Mouse (Mus musculus) CH12.LX (cell line): Measurements from ENCODE around the gene Pex13. TPM values are rescaled to one million over a fixed set of nuclear protein-coding genes. Genes with fewer than 3 reads are reported as not detected.
A peak's percentile ranks its signal among the peaks of the same experiment; 100 is the strongest.

Experiments
- DNase-seq: peaks from one replicate; pipeline ENCODE4 v3.0.0-alpha.2; 2013; ENCODE audit errors: extremely low read depth
- H3K27ac ChIP-seq: 2 replicates; pipeline ENCODE4 v1.5.1; 2012; ENCODE audit warnings: low read depth, mild to moderate bottlenecking, control low read depth, moderate library complexity; ENCODE audit not compliant: insufficient read depth
- H3K27me3 ChIP-seq: replicated peaks from 2 replicates; pipeline ENCODE3; 2012; ENCODE audit warnings: inconsistent platforms
- H3K36me3 ChIP-seq, 2 experiments: replicated peaks in 1 of 2; 2 replicates each; pipeline versions ENCODE3 to v1.6.1; 2012; ENCODE audit warnings: inconsistent platforms in 1 of 2, low read length in 1 of 2, mild to moderate bottlenecking in 1 of 2, mixed read lengths in 1 of 2, moderate library complexity in 1 of 2; ENCODE audit not compliant: control insufficient read depth in 1 of 2, insufficient read depth in 1 of 2
- H3K4me1 ChIP-seq, 2 experiments: 2 replicates each; pipeline ENCODE4 v1.6.1; 2012; ENCODE audit warnings: inconsistent platforms in 1 of 2, moderate library complexity in 1 of 2; ENCODE audit not compliant: insufficient read depth in 2 of 2, control insufficient read depth in 1 of 2
- H3K4me2 ChIP-seq: 2 replicates; pipeline ENCODE4 v1.6.1; 2012; ENCODE audit warnings: low read depth, mild to moderate bottlenecking, control low read depth; ENCODE audit not compliant: poor library complexity, insufficient read depth, severe bottlenecking
- H3K4me3 ChIP-seq, 3 experiments: fragments of 150-350 bp in 1 of 3; sonication (generic) in 1 of 3; replicated peaks in 1 of 3; 2 replicates each; pipeline versions ENCODE3 to v1.5.1; 2011 to 2012; ENCODE audit warnings: low read depth in 2 of 3, low read length in 2 of 3, mild to moderate bottlenecking in 2 of 3, moderate library complexity in 2 of 3, control low read depth in 1 of 3, improper control_type of control experiment in 1 of 3, inconsistent platforms in 1 of 3, mixed read lengths in 1 of 3; ENCODE audit not compliant: poor library complexity in 1 of 3
- H3K79me2 ChIP-seq: replicated peaks from 2 replicates; pipeline ENCODE4 v1.6.1; 2012; ENCODE audit warnings: mild to moderate bottlenecking, moderate library complexity; ENCODE audit not compliant: control insufficient read depth, poor library complexity, insufficient read depth, severe bottlenecking; ENCODE audit errors: extremely low read depth
- H3K9ac ChIP-seq: 2 replicates; pipeline ENCODE4 v1.6.1; 2012; ENCODE audit warnings: low read depth, mild to moderate bottlenecking, control low read depth, moderate library complexity; ENCODE audit not compliant: insufficient read depth
- H3K9me3 ChIP-seq: replicated peaks from 2 replicates; pipeline ENCODE3; 2012; ENCODE audit warnings: low read length, inconsistent platforms, mixed read lengths
- BHLHE40 ChIP-seq: IDR thresholded peaks from 2 replicates; pipeline ENCODE4 v1.6.1; 2011; ENCODE audit warnings: mild to moderate bottlenecking, low read depth, low read length, improper control_type of control experiment
- CHD1 ChIP-seq: IDR thresholded peaks from 2 replicates; pipeline ENCODE4 v1.6.1; 2012; ENCODE audit warnings: low read depth, low read length, improper control_type of control experiment, inconsistent platforms
- EP300 ChIP-seq: IDR thresholded peaks from 2 replicates; pipeline ENCODE4 v1.6.1; 2011; ENCODE audit warnings: low read length, improper control_type of control experiment
- ETS1 ChIP-seq: conservative IDR thresholded peaks from 2 replicates; pipeline ENCODE4 v1.6.1; 2012; ENCODE audit warnings: low read depth, mild to moderate bottlenecking, inconsistent platforms, low read length, improper control_type of control experiment, moderate library complexity
- HCFC1 ChIP-seq: IDR thresholded peaks from 2 replicates; pipeline ENCODE4 v1.6.1; 2012; ENCODE audit warnings: low read depth, mild to moderate bottlenecking, inconsistent platforms, low read length, improper control_type of control experiment
- IRF4 ChIP-seq: IDR thresholded peaks from 2 replicates; pipeline ENCODE4 v1.6.1; 2014; ENCODE audit warnings: low read depth, mild to moderate bottlenecking, inconsistent platforms, low read length, improper control_type of control experiment
- JUN ChIP-seq: IDR thresholded peaks from 2 replicates; pipeline ENCODE4 v1.6.1; 2011; ENCODE audit warnings: low read depth, mild to moderate bottlenecking, low read length, improper control_type of control experiment, moderate library complexity; ENCODE audit not compliant: insufficient read depth
- JUND ChIP-seq: conservative IDR thresholded peaks from 2 replicates; pipeline ENCODE4 v1.6.1; 2011; ENCODE audit warnings: low read depth, low read length, improper control_type of control experiment
- MEF2A ChIP-seq: IDR thresholded peaks from 2 replicates; pipeline ENCODE4 v1.6.1; 2014; ENCODE audit warnings: low read depth, mild to moderate bottlenecking, inconsistent platforms, low read length, improper control_type of control experiment, borderline replicate concordance
- MXI1 ChIP-seq: IDR thresholded peaks from 2 replicates; pipeline ENCODE4 v1.6.1; 2011; ENCODE audit warnings: mild to moderate bottlenecking, low read depth, low read length, improper control_type of control experiment
- MYC ChIP-seq: IDR thresholded peaks from 2 replicates; pipeline ENCODE4 v1.6.1; 2011; ENCODE audit warnings: low read depth, mild to moderate bottlenecking, improper control_type of control experiment, low read length
- NELFE ChIP-seq: IDR thresholded peaks from 2 replicates; pipeline ENCODE4 v1.6.1; 2011; ENCODE audit warnings: low read depth, low read length, improper control_type of control experiment
- RAD21 ChIP-seq: IDR thresholded peaks from 2 replicates; pipeline ENCODE4 v1.6.1; 2011; ENCODE audit warnings: low read depth, mild to moderate bottlenecking, low read length, improper control_type of control experiment, moderate library complexity
- RCOR1 ChIP-seq: conservative IDR thresholded peaks from 2 replicates; pipeline ENCODE4 v1.6.1; 2012; ENCODE audit warnings: low read depth, mild to moderate bottlenecking, inconsistent platforms, low read length, improper control_type of control experiment
- UBTF ChIP-seq: IDR thresholded peaks from 2 replicates; pipeline ENCODE4 v1.6.1; 2012; ENCODE audit warnings: low read depth, mild to moderate bottlenecking, inconsistent platforms, low read length, improper control_type of control experiment, moderate library complexity
- USF1 ChIP-seq: IDR thresholded peaks from 2 replicates; pipeline ENCODE4 v1.6.1; 2014; ENCODE audit warnings: low read depth, mild to moderate bottlenecking, inconsistent platforms, low read length, improper control_type of control experiment
- USF2 ChIP-seq: conservative IDR thresholded peaks from 2 replicates; pipeline ENCODE4 v1.6.1; 2011; ENCODE audit warnings: low read depth, low read length, improper control_type of control experiment
- ZC3H11A ChIP-seq: IDR thresholded peaks from 2 replicates; pipeline ENCODE4 v1.6.1; 2012; ENCODE audit warnings: low read depth, mild to moderate bottlenecking, inconsistent platforms, low read length, improper control_type of control experiment
- ZKSCAN1 ChIP-seq: IDR thresholded peaks from 2 replicates; pipeline ENCODE4 v1.6.1; 2012; ENCODE audit warnings: low read depth, inconsistent platforms, low read length, improper control_type of control experiment, borderline replicate concordance
- ZMIZ1 ChIP-seq: IDR thresholded peaks from 2 replicates; pipeline ENCODE4 v1.6.1; 2012; ENCODE audit warnings: low read depth, mild to moderate bottlenecking, inconsistent platforms, low read length, improper control_type of control experiment
- ZNF384 ChIP-seq: IDR thresholded peaks from 2 replicates; pipeline ENCODE4 v1.6.1; 2012; ENCODE audit warnings: low read depth, low read length, improper control_type of control experiment, inconsistent platforms
- dilution Hi-C: fragments of 300-500 bp; cut with MboI; formaldehyde crosslinking; loops from 2 replicates; pipeline ENCODE4 v1.14.3; 2020; ENCODE audit warnings: low sequenced_read_pairs; ENCODE audit not compliant: extremely low pct_unique_long_range_greater_than_20kb, extremely low pct_ligation_motif_present
- in situ Hi-C: fragments of 300-500 bp; cut with MboI; formaldehyde crosslinking; loops from 3 replicates; pipeline ENCODE4 v1.14.3; 2019; ENCODE audit warnings: low sequenced_read_pairs, low pct_ligation_motif_present, low pct_unique_long_range_greater_than_20kb, mixed read lengths
- polyA plus RNA-seq: library from polyadenylated mRNA; unstranded; fragments of >175 nt; gene quantifications from 2 replicates; pipeline ENCODE4 v1.2.1, GENCODE M21; 2012; ENCODE audit warnings: low read depth; ENCODE audit not compliant: insufficient read length
- total RNA-seq, 2 experiments: library from RNA; depleted of rRNA; stranded (reverse); fragments of 300-350 nt in 1 of 2; fragments of >200 nt in 1 of 2; gene quantifications; 2 replicates each; pipeline ENCODE4 v1.2.3; 2012 to 2014

Gene Pex13
- total and polyA plus RNA-seq, 3 experiments = 20.4 to 42.7 (median 21.5) TPM

DNA sequence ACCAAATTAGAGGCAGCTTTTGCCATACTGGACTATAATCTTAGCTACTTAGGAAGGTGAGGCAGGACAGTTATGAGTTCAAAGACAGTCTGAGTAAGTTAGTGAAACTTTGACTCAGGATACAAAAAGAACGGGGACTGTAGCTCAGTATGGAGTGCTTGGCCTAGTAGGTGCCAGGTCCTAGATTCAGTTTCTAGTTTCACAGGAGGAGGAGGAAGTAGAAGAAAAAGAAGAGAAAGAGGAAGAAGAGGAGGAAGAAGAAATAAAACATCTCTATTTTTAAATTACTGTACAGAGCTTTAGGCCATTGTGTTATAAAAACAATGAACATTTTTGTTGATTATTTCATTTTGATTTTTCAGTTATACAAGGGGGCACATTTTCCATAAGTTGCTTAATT is 22.3 kb upstream of the Pex13 start:
- H3K27me3 ChIP-seq = no peaks in the 10 kb centered on the region
- TF ChIP-seq EP300 = peak; percentile 64; the same call in 1 of the 2 replicates
- TF ChIP-seq MXI1 = no peak
- TF ChIP-seq BHLHE40 = no peak
- TF ChIP-seq HCFC1 = no peak
- peak; percentile 30; the same call in 1 of the 2 replicates for TF ChIP-seq ZNF384
- TF ChIP-seq MEF2A = peak; percentile 17; the same call in 1 of the 2 replicates
- no peak for TF ChIP-seq ETS1
- peak; percentile 20; the same call in 1 of the 2 replicates for TF ChIP-seq IRF4
- no peak for TF ChIP-seq RCOR1
- no peak for TF ChIP-seq JUN
- TF ChIP-seq JUND = no peak
- no peak for TF ChIP-seq USF1
- no peak for TF ChIP-seq NELFE
- TF ChIP-seq ZC3H11A = no peak
- TF ChIP-seq MYC = no peak
- no peak for TF ChIP-seq USF2
- no peak for TF ChIP-seq UBTF
- no peak for TF ChIP-seq RAD21
- no peak for TF ChIP-seq ZMIZ1
- no peak for TF ChIP-seq ZKSCAN1
- no peak for TF ChIP-seq CHD1
- TF ChIP-seq, all 38 proteins: peak for 4
- peaks cover 14% of the 10 kb centered on the region for H3K79me2 ChIP-seq
- peaks cover 21 to 55% of the 10 kb centered on the region in 2 experiments for H3K36me3 ChIP-seq
- in situ Hi-C loops (loop anchor here (25.0 kb wide), 1 partner anchor 174 kb away; no protein-coding TSS in a partner anchor), dilution Hi-C loops (no loop called here)
- no peak overlapping the region for H3K4me3 ChIP-seq
- DNase-seq = peak; percentile 48
- peak overlapping the region; percentile 72 for H3K27ac ChIP-seq
- peak overlapping the region; percentile 39 for H3K4me2 ChIP-seq
- H3K9me3 ChIP-seq = no peaks in the 10 kb centered on the region
- H3K4me1 ChIP-seq = peaks cover 21 to 58% of the 10 kb centered on the region in 2 experiments
- H3K9ac ChIP-seq = peak overlapping the region; percentile 41

DNA sequence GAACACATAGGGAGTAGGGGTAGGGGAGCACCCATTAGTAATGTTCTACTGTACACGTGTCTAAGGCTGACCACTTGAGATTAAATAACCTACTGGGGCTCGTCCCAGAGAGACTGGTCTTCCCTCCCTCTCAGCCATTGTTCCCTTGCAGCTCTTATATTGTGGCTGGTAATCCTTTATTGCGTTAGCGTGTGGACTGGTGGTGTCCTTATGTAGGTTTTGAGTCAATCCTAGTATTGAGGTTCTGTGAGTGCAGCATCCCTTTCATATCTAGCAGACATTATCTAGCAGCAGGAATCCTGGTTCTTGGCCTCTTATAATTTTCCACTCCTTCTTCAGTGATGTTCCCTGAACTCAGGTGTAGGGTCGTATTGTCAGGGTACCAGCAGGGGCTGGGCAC is 20.9 kb upstream of the Pex13 start:
- Histone ChIP-seq H3K27ac (peak overlapping the region; percentile 72), H3K79me2 (peaks cover 14% of the 10 kb centered on the region), H3K4me3 (no peak overlapping the region), H3K9me3 (no peaks in the 10 kb centered on the region), H3K36me3 (peaks cover 24 to 66% of the 10 kb centered on the region in 2 experiments), H3K9ac (0 out of 2 replicates have a peak overlapping the region, but pooled peaks have one; percentile 0), H3K27me3 (no peaks in the 10 kb centered on the region), H3K4me2 (peak overlapping the region; percentile 0; the same call in 1 of the 2 replicates), H3K4me1 (peaks cover 24 to 71% of the 10 kb centered on the region in 2 experiments)
- in situ Hi-C loops = loop anchor here (25.0 kb wide), 1 partner anchor 176 kb away; no protein-coding TSS in a partner anchor
- dilution Hi-C loops = no loop called here
- TF ChIP-seq ZKSCAN1 (no peak), MXI1 (0 out of 2 replicates have a peak, but pooled peaks have one; percentile 25)
- DNase-seq = no peak
